Mouse (Mus musculus): ENCODE results near the gene Nefh. TPM values are rescaled to one million over a fixed set of nuclear protein-coding genes. Genes with fewer than 3 reads are reported as not detected.

Nefh gene
- total RNA-seq, 4 experiments from 2014 or later: not detected

- DNase-seq (ENCODE audit: low spot score in 2 of 2): no peak
These were observed 5.5 kb upstream of the Nefh start for GRCm38 (mm10) chr11:4953401-4953800.

GRCm38 (mm10) chr11:4949256-4950044, 1.6 kb upstream of the Nefh start:
- no peak for DNase-seq (ENCODE audit: low spot score in 2 of 2)

GRCm38 (mm10) chr11:4948792-4949191, 928 bp upstream of the Nefh start:
- no peak for DNase-seq (ENCODE audit: low spot score in 2 of 2)

DNA sequence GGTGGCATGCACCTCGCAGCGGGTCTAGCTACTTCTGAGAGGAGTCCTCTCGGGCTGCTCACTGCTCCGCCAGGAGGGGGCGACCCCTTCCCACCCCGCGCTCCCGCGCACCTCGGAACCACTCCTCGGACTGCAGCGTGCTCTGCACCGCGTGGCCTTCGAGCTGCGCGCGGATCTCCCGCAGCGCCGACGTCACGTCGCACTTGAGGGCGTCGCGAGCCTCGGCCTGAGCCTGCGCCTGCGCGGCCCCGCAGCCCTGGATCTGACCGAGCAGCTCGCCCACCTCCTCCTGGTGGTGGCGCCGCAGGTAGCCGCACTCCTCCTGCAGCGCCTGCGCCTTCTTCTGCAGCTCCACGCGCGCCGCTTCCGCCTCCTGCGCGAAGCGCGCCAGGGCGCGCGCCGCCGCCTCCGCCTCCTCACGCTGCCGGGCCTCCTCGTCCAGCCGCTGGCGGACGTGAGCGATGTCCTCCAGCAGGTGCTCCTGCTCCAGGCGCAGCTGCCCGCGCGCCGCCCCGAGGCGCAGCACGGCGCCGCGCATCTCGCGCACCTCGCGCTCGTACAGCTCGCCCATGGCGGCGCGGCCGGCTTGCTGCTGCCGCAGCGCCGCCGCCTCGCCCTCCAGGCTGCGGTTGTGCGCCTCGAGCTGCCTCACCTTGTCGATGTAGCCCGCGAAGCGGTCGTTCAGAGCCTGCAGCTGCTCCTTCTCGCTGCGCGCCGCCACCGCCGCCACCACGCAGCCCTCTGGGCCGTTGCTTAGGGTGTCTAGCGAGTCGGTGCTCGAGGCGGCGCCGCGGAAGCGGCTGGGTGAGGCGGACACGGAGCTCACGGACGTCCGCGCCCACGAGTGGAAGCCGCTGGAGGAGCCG, 684 bp downstream of the Nefh start:
- peak in 1 of 2 experiments; percentile 12 for DNase-seq (ENCODE audit: low spot score in 2 of 2)

DNA sequence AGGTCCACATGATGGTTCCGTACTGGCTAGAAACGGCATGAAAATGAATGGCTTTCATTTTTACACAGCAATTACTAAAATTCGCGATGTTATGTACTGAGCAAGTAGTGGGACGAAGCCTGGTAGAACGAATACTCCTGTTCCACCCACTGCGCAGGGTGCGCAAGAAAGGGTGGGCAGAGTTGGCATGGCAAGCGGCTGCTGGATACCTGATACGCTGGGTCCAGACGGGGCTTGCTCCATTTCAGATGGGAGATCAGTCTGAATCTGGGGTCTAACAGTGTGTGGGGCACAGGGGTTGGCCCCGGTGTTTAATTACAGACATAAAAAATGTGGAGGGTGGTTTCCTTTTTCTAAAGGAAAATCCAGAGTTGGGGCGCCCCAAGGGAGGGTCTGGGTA, 1.3 kb downstream of the Nefh start:
- no peak for DNase-seq (ENCODE audit: low spot score in 2 of 2)

DNA sequence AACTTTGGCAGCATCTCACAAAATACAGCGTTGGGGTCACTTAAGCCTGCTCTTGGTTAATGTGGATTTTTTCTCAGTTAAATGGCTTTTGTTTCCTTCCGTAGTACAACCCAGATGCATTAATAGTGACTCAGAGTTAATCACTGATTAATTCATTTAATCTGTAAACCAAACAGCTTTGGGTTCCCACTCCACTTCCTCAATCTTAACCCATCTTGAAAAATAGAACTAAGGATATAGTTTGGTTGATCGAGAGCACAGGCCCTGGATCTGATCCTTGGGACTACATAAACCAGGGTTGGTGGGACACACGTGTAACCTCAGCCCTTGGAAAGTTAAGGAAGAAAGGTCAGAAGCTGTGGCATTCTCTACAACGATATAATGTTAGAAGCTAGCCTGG, 11.6 kb downstream of the Nefh start:
- DNase-seq (ENCODE audit: low spot score in 2 of 2): no peak

- peak in 1 of 2 experiments; percentile 22 for DNase-seq (ENCODE audit: low spot score in 2 of 2)
These were observed 16.8 kb downstream of the Nefh start for GRCm38 (mm10) chr11:4931009-4931601.

DNA sequence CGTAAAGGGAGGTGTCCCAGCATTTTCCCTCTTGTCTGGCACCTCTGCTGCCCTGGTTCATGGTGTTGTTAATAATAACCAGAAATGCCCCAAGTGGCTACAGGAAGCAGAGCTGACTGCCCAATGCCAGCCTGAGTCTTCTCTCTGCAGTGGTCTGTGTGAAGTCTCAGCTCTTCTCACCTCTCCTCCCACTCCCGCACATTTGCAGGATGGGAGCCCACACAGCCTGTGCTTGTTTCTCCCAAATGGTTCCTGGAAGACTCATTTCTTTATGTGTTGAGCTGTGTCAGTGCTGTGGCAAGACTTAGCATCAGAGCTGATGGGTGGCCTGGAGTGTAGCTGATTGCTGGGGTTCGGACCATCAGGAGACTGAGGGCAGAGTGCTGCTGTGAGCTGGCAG, 20.6 kb downstream of the Nefh start:
- no peak for DNase-seq (ENCODE audit: low spot score in 2 of 2)

DNA sequence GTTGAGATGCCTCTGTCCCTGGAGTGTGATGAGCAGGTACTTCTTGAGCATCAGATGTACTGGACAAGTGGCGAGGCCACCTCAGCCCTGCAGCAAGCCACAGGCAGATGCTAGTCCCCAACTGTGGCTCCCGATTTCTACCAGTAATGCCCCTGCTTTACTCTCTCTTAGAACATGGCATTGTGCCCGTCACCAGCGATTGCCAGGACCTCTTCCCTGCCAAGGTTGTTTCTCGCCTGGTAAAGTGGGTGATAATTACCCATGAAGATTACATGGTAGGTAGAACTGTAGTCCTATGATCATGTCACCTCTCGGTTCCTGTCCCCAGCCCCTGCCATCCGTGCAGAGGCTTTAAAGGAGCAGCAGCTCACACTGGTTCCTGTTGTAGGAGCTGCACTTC, 26.1 kb downstream of the Nefh start:
- DNase-seq (ENCODE audit: low spot score in 2 of 2): no peak

- DNase-seq (ENCODE audit: low spot score in 2 of 2): no peak
These were observed 26.6 kb downstream of the Nefh start for GRCm38 (mm10) chr11:4921281-4921680.

- DNase-seq (ENCODE audit: low spot score in 2 of 2): no peak
These were observed 31.8 kb downstream of the Nefh start for GRCm38 (mm10) chr11:4916068-4916467.

DNA sequence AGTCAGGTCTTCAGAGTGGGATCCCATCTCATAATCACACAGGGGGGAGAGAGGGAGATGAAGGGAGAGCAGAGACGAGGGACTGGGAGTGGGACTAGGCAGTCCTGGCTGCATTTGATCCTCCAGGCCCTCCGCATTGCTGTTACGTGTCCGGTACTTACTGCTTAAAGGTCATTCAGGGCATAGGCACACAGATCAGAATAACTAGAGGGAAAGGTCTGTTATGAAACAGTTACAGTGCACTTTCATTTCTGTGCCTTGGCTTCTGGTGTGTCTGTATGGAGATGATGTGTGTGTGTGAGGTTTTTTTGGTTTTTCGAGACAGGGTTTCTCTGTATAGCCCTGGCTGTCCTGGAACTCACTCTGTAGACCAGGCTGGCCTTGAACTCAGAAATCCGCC, 41.6 kb downstream of the Nefh start:
- DNase-seq (ENCODE audit: low spot score in 2 of 2): no peak

GRCm38 (mm10) chr11:4901956-4902355, 45.9 kb downstream of the Nefh start:
- no peak for DNase-seq (ENCODE audit: low spot score in 2 of 2)

DNA sequence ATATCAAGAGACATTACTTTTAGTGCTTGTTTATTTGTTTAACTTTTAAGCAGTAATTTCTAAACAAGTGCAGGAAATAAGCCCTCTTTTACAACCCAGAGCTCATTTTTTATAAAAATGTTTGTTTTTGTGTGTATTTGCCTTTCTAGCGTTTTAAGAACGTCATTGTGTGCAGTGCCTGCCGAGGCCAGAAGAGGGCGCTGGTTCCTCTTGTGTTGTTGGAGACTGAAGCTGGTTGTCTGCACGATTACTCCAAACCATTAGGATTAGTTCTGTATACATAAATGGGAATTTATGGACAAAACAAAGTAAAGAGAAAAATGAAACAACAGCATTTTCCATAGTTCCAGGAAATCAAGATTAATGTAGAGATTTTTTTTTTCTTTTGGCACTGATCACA, 47.4 kb downstream of the Nefh start:
- no peak for DNase-seq (ENCODE audit: low spot score in 2 of 2)

- peak; percentile 41 to 63 for DNase-seq (ENCODE audit: low spot score in 2 of 2)
These were observed 52.7 kb downstream of the Nefh start, which contains the start of gene Thoc5 for GRCm38 (mm10) chr11:4894848-4895816. Gene Thoc5 (plus strand): TSS chr11:4895320.

Small RNA genes within 50 kb of the gene (microRNA-seq; reads per million reads assigned to microRNA genes)
- gene Mir6918: not detected

Other genes starting within 250 kb of the Nefh start
- gene Uqcr10, start 243.7 kb downstream of the Nefh start, total RNA-seq (2022): 1,000 to 10,000 TPM in 1 of 4 experiments, 100 to 1,000 TPM in 3; 882 to 1,031 (median 959) TPM
- gene Zmat5, start 243.4 kb downstream of the Nefh start, total RNA-seq (2022): 10 to 100 TPM; 19.6 to 26.9 (median 24.7) TPM
- under 1 TPM in 2 of 4 experiments, not detected in 2; 0.10 to 0.12 TPM for gene Cabp7, start 201.3 kb downstream of the Nefh start, total RNA-seq (2022)
- 10 to 100 TPM; 52.9 to 62.2 (median 56.1) TPM for gene Nf2, start 98.5 kb downstream of the Nefh start, total RNA-seq (2022)
- 1 to 10 TPM in 1 of 4 experiments, under 1 TPM in 3; 0.29 to 1.1 (median 0.71) TPM for gene Nipsnap1, start 74.1 kb downstream of the Nefh start, total RNA-seq (2022)
- gene Thoc5, start 52.7 kb downstream of the Nefh start, total RNA-seq (2022): 10 to 100 TPM; 14.0 to 16.3 (median 15.3) TPM
- 10 to 100 TPM; 33.1 to 38.3 (median 37.8) TPM for gene Ap1b1, start 38.8 kb upstream of the Nefh start, total RNA-seq (2022)
- not detected for gene Rasl10a, start 110.1 kb upstream of the Nefh start, total RNA-seq (2022)
- gene Gas2l1, start 117.3 kb upstream of the Nefh start, total RNA-seq (2022): 1 to 10 TPM; 2.4 to 3.8 (median 3.1) TPM
- 10 to 100 TPM; 33.1 to 43.7 (median 34.2) TPM for gene Rhbdd3, start 150.9 kb upstream of the Nefh start, total RNA-seq (2022)
- 10 to 100 TPM; 55.1 to 68.1 (median 64.3) TPM for gene Ewsr1, start 151.2 kb upstream of the Nefh start, total RNA-seq (2022)
- 1 to 10 TPM; 5.5 to 9.6 (median 8.4) TPM for gene Emid1, start 204.2 kb upstream of the Nefh start, total RNA-seq (2022)